Mouse (Mus musculus) midbrain, embryonic 16.5 days (tissue): ENCODE results near the gene Arl14ep. TPM values are rescaled to one million over a fixed set of nuclear protein-coding genes. Genes with fewer than 3 reads are reported as not detected.

Experiments used
- ATAC-seq: fragments of 200-750 bp; cut with Nextera tagmentation; 2 replicates; pipeline ENCODE4 v1.8.0; 2017; ENCODE audit warnings: moderate TSS enrichment
- H3K27ac ChIP-seq: fragments of 300-500 bp; sonication (generic); 2 replicates; pipeline ENCODE4 v1.5.1; 2014; ENCODE audit warnings: mild to moderate bottlenecking, low read length, mixed read lengths
- H3K27me3 ChIP-seq: fragments of 300-500 bp; sonication (generic); 2 replicates; pipeline ENCODE4 v1.6.1; 2014; ENCODE audit warnings: low read depth, low read length, mixed read lengths; ENCODE audit not compliant: control insufficient read depth, insufficient read depth
- H3K36me3 ChIP-seq: fragments of 300-500 bp; sonication (generic); 2 replicates; pipeline ENCODE4 v1.6.1; 2014; ENCODE audit warnings: mild to moderate bottlenecking, low read length, moderate library complexity, mixed read lengths; ENCODE audit not compliant: control insufficient read depth, insufficient read depth
- H3K4me1 ChIP-seq: fragments of 300-500 bp; sonication (generic); 2 replicates; pipeline ENCODE4 v1.6.1; 2014; ENCODE audit warnings: mild to moderate bottlenecking, low read length, mixed read lengths; ENCODE audit not compliant: control insufficient read depth, insufficient read depth
- H3K4me2 ChIP-seq: fragments of 300-500 bp; sonication (generic); 2 replicates; pipeline ENCODE4 v1.6.1; 2014; ENCODE audit warnings: mild to moderate bottlenecking, low read length, mixed read lengths
- H3K4me3 ChIP-seq: fragments of 300-500 bp; sonication (generic); 2 replicates; pipeline ENCODE4 v1.5.1; 2014; ENCODE audit warnings: low read depth, mild to moderate bottlenecking, low read length, moderate library complexity, mixed read lengths
- H3K9ac ChIP-seq: fragments of 300-500 bp; sonication (generic); 2 replicates; pipeline ENCODE4 v1.6.1; 2014; ENCODE audit warnings: low read depth, low read length, mixed read lengths
- H3K9me3 ChIP-seq: fragments of 300-500 bp; sonication (generic); replicated peaks from 2 replicates; pipeline ENCODE4 v1.6.1; 2014; ENCODE audit warnings: mild to moderate bottlenecking, low read length, mixed read lengths; ENCODE audit not compliant: control insufficient read depth, poor library complexity, severe bottlenecking
- WGBS: fragments of 180-500 bp; shearing (Covaris S2); extraction: QIAGEN DNeasy Blood & Tissue Kit; methylation state at CpG from one replicate; pipeline ENCODE4 v1.1.7; 2014; 5-methylcytosine and 5-hydroxymethylcytosine counted together
- polyA plus RNA-seq: library from polyadenylated mRNA; unstranded; fragments of >200 nt; fragmentation: Nextera tagmentation; extraction: Ambion mirVana; gene quantifications from 2 replicates; pipeline ENCODE4 v1.2.1, GENCODE M21; 2015

The Arl14ep gene
- polyA plus RNA-seq, 1 experiment from 2014 or later: 35.4 TPM

GRCm38 (mm10) chr2:106984945-106985344 lies 10.7 kb upstream of the Arl14ep start:
- Histone ChIP-seq H3K4me2 (no peak overlapping the region), H3K4me3 (no peak overlapping the region), H3K9me3 (no peaks in the 10 kb centered on the region), H3K27ac (no peak overlapping the region), H3K27me3 (no peaks in the 10 kb centered on the region), H3K4me1 (no peaks in the 10 kb centered on the region), H3K9ac (no peak overlapping the region), H3K36me3 (no peaks in the 10 kb centered on the region)
- ATAC-seq: no peak
- 95% methylated on average over 2 of the region's 2 CpGs for WGBS

DNA sequence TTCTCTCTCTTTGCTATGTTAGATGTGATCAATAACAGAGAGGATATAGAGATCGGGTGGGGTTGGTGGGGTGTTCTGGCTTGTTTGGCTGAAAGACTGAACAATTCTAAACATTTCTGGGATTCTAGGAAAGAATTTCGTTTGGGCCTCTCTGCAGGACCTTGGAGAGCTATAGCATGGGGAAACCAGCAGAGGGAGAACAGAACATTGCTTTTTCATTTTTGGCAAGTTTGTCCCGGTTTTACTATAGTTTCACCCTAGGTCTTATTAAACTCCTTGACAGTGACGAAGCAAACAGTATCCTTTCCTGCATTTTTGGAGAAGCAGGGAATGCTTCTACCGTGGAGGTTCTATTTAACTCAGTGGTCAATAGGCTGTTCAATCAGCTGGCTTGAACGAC lies 8.3 kb upstream of the Arl14ep start:
- Histone ChIP-seq H3K9me3 (no peaks in the 10 kb centered on the region), H3K27me3 (no peaks in the 10 kb centered on the region), H3K36me3 (no peaks in the 10 kb centered on the region), H3K4me2 (no peak overlapping the region), H3K9ac (no peak overlapping the region), H3K4me3 (no peak overlapping the region), H3K27ac (no peak overlapping the region), H3K4me1 (no peaks in the 10 kb centered on the region)
- 54% methylated on average over 6 of the region's 6 CpGs for WGBS
- no peak for ATAC-seq

DNA sequence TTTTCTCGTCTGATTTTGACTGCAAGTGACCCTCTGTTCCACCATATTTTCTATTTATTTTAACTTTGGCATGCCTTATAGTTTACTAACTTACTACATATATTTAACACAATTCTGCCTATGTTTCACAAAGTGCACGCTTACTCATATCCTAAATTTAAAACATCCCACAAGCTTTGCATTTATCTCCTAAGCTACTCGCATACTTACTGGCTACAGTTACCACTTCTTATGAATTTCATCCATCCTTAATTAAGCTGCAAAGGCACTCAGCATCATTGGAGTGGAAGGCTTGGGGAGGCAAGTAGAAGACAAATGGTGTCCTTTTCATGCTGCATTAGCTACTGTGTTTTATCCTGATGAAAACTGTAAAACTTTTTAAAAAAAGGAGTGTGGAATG lies 2.2 kb upstream of the Arl14ep start:
- ATAC-seq: no peak
- Histone ChIP-seq H3K4me3 (no peak overlapping the region), H3K27me3 (no peaks in the 10 kb centered on the region), H3K9me3 (no peaks in the 10 kb centered on the region), H3K4me1 (peaks cover 9% of the 10 kb centered on the region), H3K4me2 (no peak overlapping the region), H3K9ac (no peak overlapping the region), H3K36me3 (0 out of 2 replicates have a peak, but pooled peaks cover 2% of the 10 kb centered on the region), H3K27ac (no peak overlapping the region)
- 93% methylated on average over 3 of the region's 3 CpGs for WGBS

- H3K4me3 ChIP-seq: peak overlapping the region; percentile 91
- 70% methylated on average over 17 of the region's 17 CpGs for WGBS
- ATAC-seq: peak; percentile 15
- H3K9me3 ChIP-seq: no peaks in the 10 kb centered on the region
- peak overlapping the region; percentile 98 for H3K9ac ChIP-seq
- H3K36me3 ChIP-seq: 0 out of 2 replicates have a peak, but pooled peaks cover 2% of the 10 kb centered on the region
- H3K27me3 ChIP-seq: no peaks in the 10 kb centered on the region
- peak overlapping the region; percentile 63 for H3K4me2 ChIP-seq
- peaks cover 15% of the 10 kb centered on the region for H3K4me1 ChIP-seq
- no peak overlapping the region for H3K27ac ChIP-seq
Measured at GRCm38 (mm10) chr2:106973332-106973958, 779 bp downstream of the Arl14ep start.

GRCm38 (mm10) chr2:106972851-106973250 lies 1.4 kb downstream of the Arl14ep start:
- Histone ChIP-seq H3K27ac (no peak overlapping the region), H3K27me3 (no peaks in the 10 kb centered on the region), H3K36me3 (0 out of 2 replicates have a peak, but pooled peaks cover 2% of the 10 kb centered on the region), H3K4me3 (no peak overlapping the region), H3K9me3 (no peaks in the 10 kb centered on the region), H3K4me2 (peak overlapping the region; percentile 63), H3K9ac (no peak overlapping the region), H3K4me1 (peaks cover 15% of the 10 kb centered on the region)
- WGBS: 92% methylated on average over 6 of the region's 6 CpGs
- no peak for ATAC-seq

DNA sequence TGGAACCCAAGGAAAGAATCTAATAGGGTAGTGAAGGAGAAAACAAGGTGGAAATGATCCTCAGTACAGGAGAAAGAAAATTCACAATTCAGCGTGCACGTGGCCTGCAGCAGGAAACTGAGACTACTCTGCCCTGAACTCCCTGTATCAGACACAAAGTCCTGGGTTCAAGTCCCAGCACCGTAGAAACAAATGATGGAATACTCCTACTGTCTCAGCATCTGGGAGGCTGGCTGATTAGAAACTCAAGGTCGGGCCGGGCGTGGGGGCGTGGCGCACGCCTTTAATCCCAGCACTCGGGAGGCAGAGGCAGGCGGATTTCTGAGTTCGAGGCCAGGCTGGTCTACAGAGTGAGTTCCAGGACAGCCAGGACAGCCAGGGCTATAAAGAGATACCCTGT lies 3.3 kb downstream of the Arl14ep start:
- no peak overlapping the region for H3K9ac ChIP-seq
- WGBS: 98% methylated on average over 12 of the region's 12 CpGs
- H3K4me2 ChIP-seq: no peak overlapping the region
- peaks cover 15% of the 10 kb centered on the region for H3K4me1 ChIP-seq
- H3K9me3 ChIP-seq: no peaks in the 10 kb centered on the region
- no peaks in the 10 kb centered on the region for H3K27me3 ChIP-seq
- ATAC-seq: no peak
- H3K4me3 ChIP-seq: no peak overlapping the region
- no peak overlapping the region for H3K27ac ChIP-seq
- H3K36me3 ChIP-seq: peaks cover 9% of the 10 kb centered on the region

- 75% methylated on average over 6 of the region's 6 CpGs for WGBS
Measured at GRCm38 (mm10) chr2:106968320-106968719, 5.9 kb downstream of the Arl14ep start.

GRCm38 (mm10) chr2:106963560-106963959 lies 10.7 kb downstream of the Arl14ep start:
- Histone ChIP-seq H3K4me1 (no peaks in the 10 kb centered on the region), H3K27me3 (no peaks in the 10 kb centered on the region), H3K9me3 (no peaks in the 10 kb centered on the region), H3K9ac (no peak overlapping the region), H3K27ac (no peak overlapping the region), H3K36me3 (peaks cover 17% of the 10 kb centered on the region), H3K4me2 (no peak overlapping the region), H3K4me3 (no peak overlapping the region)
- no peak for ATAC-seq
- WGBS: 94% methylated on average over 3 of the region's 3 CpGs

More at GRCm38 (mm10) chr2:106968320-106968719, 5.9 kb downstream of the Arl14ep start:
- Histone ChIP-seq H3K9me3 (no peaks in the 10 kb centered on the region), H3K27me3 (no peaks in the 10 kb centered on the region), H3K36me3 (peaks cover 20% of the 10 kb centered on the region), H3K4me1 (peaks cover 11% of the 10 kb centered on the region), H3K4me3 (no peak overlapping the region), H3K4me2 (no peak overlapping the region), H3K9ac (no peak overlapping the region), H3K27ac (no peak overlapping the region)
- ATAC-seq: no peak

DNA sequence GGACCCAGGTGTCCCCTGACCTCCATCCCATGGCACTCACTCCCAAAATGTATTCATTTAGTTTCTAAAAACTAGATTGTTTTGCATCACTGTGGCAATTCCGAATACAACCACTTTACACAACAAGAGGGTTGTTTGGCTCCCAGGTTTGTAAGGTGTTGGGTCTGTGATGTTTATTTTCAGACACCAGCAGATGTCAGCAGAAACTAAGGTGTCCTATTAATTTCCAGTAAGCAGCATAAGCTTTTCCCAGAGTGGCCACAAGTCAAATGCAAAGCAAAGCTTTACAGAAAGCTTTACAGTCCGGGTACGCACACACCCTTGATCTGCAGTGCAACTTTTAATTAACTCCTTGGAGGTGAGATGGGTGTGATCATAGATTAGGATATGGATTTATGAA lies 12.6 kb downstream of the Arl14ep start:
- ATAC-seq: peak; percentile 33; the same call in 1 of the 2 replicates

More for the DNA sequence above, 12.6 kb downstream of the Arl14ep start:
- Histone ChIP-seq H3K4me3 (no peak overlapping the region), H3K36me3 (peaks cover 10% of the 10 kb centered on the region), H3K9ac (no peak overlapping the region), H3K27ac (no peak overlapping the region), H3K4me2 (no peak overlapping the region), H3K27me3 (no peaks in the 10 kb centered on the region), H3K9me3 (no peaks in the 10 kb centered on the region), H3K4me1 (no peaks in the 10 kb centered on the region)
- 78% methylated on average over 3 of the region's 3 CpGs for WGBS
